Comparison of ENCODE assay signal across 8 mouse cellular contexts in genomic region chr17:24896241-24896992, GRCm38 (mm10). TPM values are rescaled to one million over a fixed set of nuclear protein-coding genes. Genes with fewer than 3 reads are reported as not detected.
A peak's percentile ranks its signal among the peaks of the same experiment; 100 is the strongest.
DNase-seq lines count a peak whose midpoint lies in the region; ATAC-seq and TF ChIP-seq lines count a peak whose summit lies in the region.

Gene Nme3, plus strand, starts transcription at chr17:24896500.

- no peaks in the 10 kb centered on the region for H3K9me3 ChIP-seq in embryonic facial prominence, embryonic 12.5 days
- H3K9me3 ChIP-seq in midbrain, postnatal 0 days (ENCODE audit: low read length): no peaks in the 10 kb centered on the region

- TF ChIP-seq CTCF in midbrain, postnatal 0 days (IDR thresholded peaks at IDR 0.05): peak; percentile 64

- WGBS in embryonic facial prominence, embryonic 12.5 days: 2% methylated on average over 50 of the region's 50 CpGs
- under 1% methylated on average over 50 of the region's 50 CpGs for WGBS in midbrain, postnatal 0 days

- peak within 1 kb of the TSS; percentile 98 for H3K4me2 ChIP-seq in embryonic facial prominence, embryonic 12.5 days (replicated peaks)
- H3K4me2 ChIP-seq in midbrain, postnatal 0 days (ENCODE audit: low read depth, low read length, poor library complexity, severe bottlenecking): peak within 1 kb of the TSS; percentile 98

- peak; percentile 74 to 75 for DNase-seq in B cell, adult 2 months
- peak; percentile 65 to 67 for DNase-seq in adrenal gland, postnatal 4 days (ENCODE audit: low spot score in 2 of 2)
- DNase-seq in heart, adult 8-10 months (ENCODE audit: low spot score): peak; percentile 65
- DNase-seq in kidney, adult 8-10 months: peak; percentile 74 to 84
- DNase-seq in liver: peak; percentile 93
- peak; percentile 75 for DNase-seq in midbrain, postnatal 0 days (ENCODE audit: low spot score)
- DNase-seq in spleen, postnatal 36 days (ENCODE audit: low spot score in 2 of 2): peak; percentile 70 to 75

- H3K4me3 ChIP-seq in embryonic facial prominence, embryonic 12.5 days: peak within 1 kb of the TSS; percentile 86
- H3K4me3 ChIP-seq in midbrain, postnatal 0 days (ENCODE audit: low read depth, low read length): peak within 1 kb of the TSS; percentile 87

- no peaks in the 10 kb centered on the region for H3K27me3 ChIP-seq in embryonic facial prominence, embryonic 12.5 days
- no peaks in the 10 kb centered on the region for H3K27me3 ChIP-seq in midbrain, postnatal 0 days (ENCODE audit: insufficient read depth, low read length)

- H3K36me3 ChIP-seq in embryonic facial prominence, embryonic 12.5 days: peaks cover 66% of the 10 kb centered on the region
- H3K36me3 ChIP-seq in midbrain, postnatal 0 days (ENCODE audit: insufficient read depth, low read length): peaks cover 50% of the 10 kb centered on the region

- ATAC-seq in embryonic facial prominence, embryonic 12.5 days (ENCODE audit: insufficient number of reproducible peaks, insufficient read depth, low FRiP score, low TSS enrichment): peak; percentile 62
- peak; percentile 49 for ATAC-seq in midbrain, postnatal 0 days (ENCODE audit: low FRiP score)

- H3K27ac ChIP-seq in embryonic facial prominence, embryonic 12.5 days: peak within 1 kb of the TSS; percentile 89
- H3K27ac ChIP-seq in midbrain, postnatal 0 days (ENCODE audit: low read depth, low read length): peak within 1 kb of the TSS; percentile 91

- peaks cover 25% of the 10 kb centered on the region for H3K4me1 ChIP-seq in embryonic facial prominence, embryonic 12.5 days
- H3K4me1 ChIP-seq in midbrain, postnatal 0 days (ENCODE audit: insufficient read depth, low read length): peaks cover 14% of the 10 kb centered on the region

- H3K9ac ChIP-seq in embryonic facial prominence, embryonic 12.5 days: peak within 1 kb of the TSS; percentile 92
- H3K9ac ChIP-seq in midbrain, postnatal 0 days (replicated peaks; ENCODE audit: low read length, poor library complexity, severe bottlenecking): peak within 1 kb of the TSS; percentile 93

RNA-seq across cellular contexts. Expression of gene Nme3, which starts in this region (rescaled TPM):
- total RNA-seq in adrenal gland, postnatal 4 days (2021): 10 to 100 TPM; 73.7 to 76.7 TPM
- polyA plus RNA-seq in embryonic facial prominence, embryonic 12.5 days (2016; fragmentation: Nextera tagmentation; extraction: Ambion mirVana): 44.8 and 46.1 TPM in 2 replicates
- 10 to 100 TPM; 29.0 to 31.4 (median 29.5) TPM for total RNA-seq in heart, adult 8-10 months (2022)
- 54.4 and 65.3 TPM in 2 replicates for total RNA-seq in midbrain, postnatal 0 days (2014; rRNA removed)
- polyA plus RNA-seq in midbrain, postnatal 0 days (2015; fragmentation: Nextera tagmentation; extraction: Ambion mirVana): 98.3 and 105 TPM in 2 replicates

Comparison
In these comparisons a context has a peak if more than half of its experiments do, and no peak if none do; other contexts are left out.
1. Peak in every context shown above with its lines: DNase-seq, ATAC-seq, H3K4me3 ChIP-seq and H3K27ac ChIP-seq.